Mouse (Mus musculus) ovary, adult 18-20 months (tissue): ENCODE measurements around the gene Awat2.
"Not testable (repeated sequence)": the region's sequence is repeated elsewhere in the genome, so short reads cannot be mapped to it uniquely, and the experiment has no call there.

Experiments used
- DNase-seq: peaks from one replicate; pipeline ENCODE4 v3.0.0; 2022; ENCODE audit warnings: low spot score, mixed read lengths

Awat2 gene

GRCm38 (mm10) chrX:100442617-100443016 is at the start of gene Awat2:
TSS of gene Awat2 (minus strand) at chrX:100442717.
- DNase-seq, result not testable (repeated sequence)

GRCm38 (mm10) chrX:100480317-100480716 is 37.8 kb upstream of the Awat2 start:
- DNase-seq, result peak; percentile 28

GRCm38 (mm10) chrX:100475569-100476223 is 33.2 kb upstream of the Awat2 start:
- DNase-seq, result no peak

GRCm38 (mm10) chrX:100471491-100471890 is 29.0 kb upstream of the Awat2 start:
- DNase-seq, result no peak

GRCm38 (mm10) chrX:100470126-100470525 is 27.6 kb upstream of the Awat2 start:
- DNase-seq, result no peak

GRCm38 (mm10) chrX:100468047-100468446 is 25.5 kb upstream of the Awat2 start:
- DNase-seq, result no peak

- DNase-seq, result no peak
Measured at GRCm38 (mm10) chrX:100443532-100443931, 1.0 kb upstream of the Awat2 start.

GRCm38 (mm10) chrX:100432311-100432710 is 10.2 kb downstream of the Awat2 start:
- DNase-seq, result no peak

- DNase-seq, result no peak
Measured at GRCm38 (mm10) chrX:100428693-100429092, 13.8 kb downstream of the Awat2 start, which contains the start of gene Otud6a. TSS of gene Otud6a (plus strand) at chrX:100429013.

- DNase-seq, result no peak
Measured at GRCm38 (mm10) chrX:100409245-100409644, 33.3 kb downstream of the Awat2 start.

- DNase-seq, result no peak
Measured at GRCm38 (mm10) chrX:100401657-100402056, 40.9 kb downstream of the Awat2 start.

- DNase-seq, result no peak
Measured at GRCm38 (mm10) chrX:100400900-100401299, 41.6 kb downstream of the Awat2 start.

GRCm38 (mm10) chrX:100395026-100395425 is 47.5 kb downstream of the Awat2 start:
- no peak for DNase-seq

- no peak for DNase-seq
Measured at GRCm38 (mm10) chrX:100394223-100394861, 48.2 kb downstream of the Awat2 start.

- no peak for DNase-seq
Measured at GRCm38 (mm10) chrX:100392304-100392703, 50.2 kb downstream of the Awat2 start.

- DNase-seq, result no peak
Measured at GRCm38 (mm10) chrX:100389887-100390286, 52.6 kb downstream of the Awat2 start.

GRCm38 (mm10) chrX:100356974-100357373 is 85.5 kb downstream of the Awat2 start:
- DNase-seq, result no peak
